Mouse (Mus musculus) embryonic facial prominence, embryonic 11.5 days (tissue): Measurements from ENCODE around the gene Fam136a. TPM values are rescaled to one million over a fixed set of nuclear protein-coding genes. Genes with fewer than 3 reads are reported as not detected.

ENCODE experiments used
- ATAC-seq: fragments of 200-750 bp; cut with Nextera tagmentation; replicated peaks from 2 replicates; pipeline ENCODE4 v1.8.0; 2017; ENCODE audit warnings: low read depth; ENCODE audit not compliant: insufficient number of reproducible peaks, low FRiP score, low TSS enrichment
- DNase-seq: peaks from one replicate; pipeline ENCODE4 v3.0.0-alpha.2; 2015; ENCODE audit warnings: low spot score
- H3K27ac ChIP-seq: fragments of 300-500 bp; sonication (generic); replicated peaks from 2 replicates; pipeline ENCODE4 v1.5.1; 2014; ENCODE audit warnings: mild to moderate bottlenecking, low read depth, low read length, control low read depth
- H3K27me3 ChIP-seq: fragments of 300-500 bp; sonication (generic); 2 replicates; pipeline ENCODE4 v1.6.1; 2014; ENCODE audit warnings: mild to moderate bottlenecking, low read length, moderate library complexity, mixed read lengths; ENCODE audit not compliant: control insufficient read depth, insufficient read depth
- H3K36me3 ChIP-seq: fragments of 300-500 bp; sonication (generic); replicated peaks from 2 replicates; pipeline ENCODE4 v1.6.1; 2014; ENCODE audit warnings: low read depth, mild to moderate bottlenecking, low read length, moderate library complexity, mixed read lengths; ENCODE audit not compliant: control insufficient read depth, insufficient read depth
- H3K4me1 ChIP-seq: fragments of 300-500 bp; sonication (generic); 2 replicates; pipeline ENCODE4 v1.6.1; 2014; ENCODE audit warnings: low read length, mixed read lengths; ENCODE audit not compliant: control insufficient read depth, insufficient read depth
- H3K4me2 ChIP-seq: fragments of 300-500 bp; sonication (generic); 2 replicates; pipeline ENCODE4 v1.6.1; 2014; ENCODE audit warnings: low read depth, mild to moderate bottlenecking, control low read depth, low read length, moderate library complexity
- H3K4me3 ChIP-seq: fragments of 300-500 bp; sonication (generic); 2 replicates; pipeline ENCODE4 v1.5.1; 2014; ENCODE audit warnings: low read depth, low read length, control low read depth
- H3K9ac ChIP-seq: fragments of 300-500 bp; sonication (generic); replicated peaks from 2 replicates; pipeline ENCODE4 v1.6.1; 2014; ENCODE audit warnings: mild to moderate bottlenecking, control low read depth, low read length
- H3K9me3 ChIP-seq: fragments of 300-500 bp; sonication (generic); replicated peaks from 2 replicates; pipeline ENCODE4 v1.6.1; 2016; ENCODE audit warnings: mild to moderate bottlenecking, low read length, inconsistent platforms, mixed read lengths; ENCODE audit not compliant: control insufficient read depth
- WGBS: fragments of 180-500 bp; shearing (Covaris S2); extraction: QIAGEN DNeasy Blood & Tissue Kit; methylation state at CpG from one replicate; pipeline ENCODE4 v1.1.7; 2014; 5-methylcytosine and 5-hydroxymethylcytosine counted together
- polyA plus RNA-seq: library from polyadenylated mRNA; unstranded; fragments of >200 nt; fragmentation: Nextera tagmentation; extraction: Ambion mirVana; gene quantifications from 2 replicates; pipeline ENCODE4 v1.2.1, GENCODE M21; 2014

Gene Fam136a
- polyA plus RNA-seq, 1 experiment from 2014 or later = 172 TPM

DNA sequence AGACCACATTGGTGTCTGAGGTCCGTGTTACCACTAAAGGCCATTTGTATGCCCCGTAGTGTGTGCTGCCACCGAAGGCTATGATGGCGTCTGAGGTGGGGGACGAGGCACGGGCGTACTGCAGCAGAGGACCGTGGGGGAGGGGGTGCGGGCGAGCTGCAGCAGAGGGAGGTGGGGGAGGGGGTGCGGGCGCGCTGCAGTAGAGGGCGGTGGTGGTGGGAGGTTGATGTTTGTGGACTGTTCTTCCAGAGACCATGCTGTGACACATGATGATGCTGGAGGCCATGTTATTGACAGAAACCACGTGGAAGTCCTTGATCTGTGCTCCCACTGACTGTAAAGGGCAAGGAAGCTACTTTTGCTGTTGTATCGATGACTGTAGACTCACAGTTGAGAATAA is 17.9 kb downstream of the Fam136a start:
- no peaks in the 10 kb centered on the region for H3K4me1 ChIP-seq
- ATAC-seq = no peak

DNA sequence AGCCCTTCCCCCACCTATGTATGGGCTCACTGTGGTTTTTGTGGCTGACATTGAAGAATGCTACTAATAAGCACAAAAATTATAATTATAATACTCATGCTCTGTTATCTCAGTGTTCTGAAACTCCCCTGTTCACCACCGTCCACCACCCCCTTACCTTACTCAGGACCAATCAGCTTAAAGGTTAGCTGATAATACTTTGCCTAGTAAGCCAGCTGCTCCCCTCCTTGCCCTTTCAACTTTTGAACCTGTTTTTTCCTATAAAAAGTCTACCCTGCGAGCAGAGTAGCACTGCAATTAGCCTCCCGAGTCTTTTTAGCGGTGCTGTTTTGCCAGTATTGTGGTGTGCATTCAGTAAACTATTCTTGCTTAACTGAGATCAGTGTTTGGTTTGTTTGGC is 19.2 kb downstream of the Fam136a start:
- no peak for ATAC-seq
- WGBS = 70% methylated on average over 4 of the region's 4 CpGs
- no peak overlapping the region for H3K4me3 ChIP-seq
- no peak for DNase-seq
- no peaks in the 10 kb centered on the region for H3K4me1 ChIP-seq
- H3K4me2 ChIP-seq = no peak overlapping the region
- no peak overlapping the region for H3K27ac ChIP-seq
- peaks cover 12% of the 10 kb centered on the region for H3K36me3 ChIP-seq
- H3K9me3 ChIP-seq = no peaks in the 10 kb centered on the region
- no peaks in the 10 kb centered on the region for H3K27me3 ChIP-seq
- no peak overlapping the region for H3K9ac ChIP-seq

More for the DNA sequence above, 17.9 kb downstream of the Fam136a start:
- H3K4me3 ChIP-seq = no peak overlapping the region
- no peak overlapping the region for H3K9ac ChIP-seq
- DNase-seq = no peak
- no peak overlapping the region for H3K27ac ChIP-seq
- peaks cover 6% of the 10 kb centered on the region for H3K36me3 ChIP-seq
- H3K9me3 ChIP-seq = no peaks in the 10 kb centered on the region
- no peak overlapping the region for H3K4me2 ChIP-seq
- 46% methylated on average over 16 of the region's 16 CpGs for WGBS
- no peaks in the 10 kb centered on the region for H3K27me3 ChIP-seq

DNA sequence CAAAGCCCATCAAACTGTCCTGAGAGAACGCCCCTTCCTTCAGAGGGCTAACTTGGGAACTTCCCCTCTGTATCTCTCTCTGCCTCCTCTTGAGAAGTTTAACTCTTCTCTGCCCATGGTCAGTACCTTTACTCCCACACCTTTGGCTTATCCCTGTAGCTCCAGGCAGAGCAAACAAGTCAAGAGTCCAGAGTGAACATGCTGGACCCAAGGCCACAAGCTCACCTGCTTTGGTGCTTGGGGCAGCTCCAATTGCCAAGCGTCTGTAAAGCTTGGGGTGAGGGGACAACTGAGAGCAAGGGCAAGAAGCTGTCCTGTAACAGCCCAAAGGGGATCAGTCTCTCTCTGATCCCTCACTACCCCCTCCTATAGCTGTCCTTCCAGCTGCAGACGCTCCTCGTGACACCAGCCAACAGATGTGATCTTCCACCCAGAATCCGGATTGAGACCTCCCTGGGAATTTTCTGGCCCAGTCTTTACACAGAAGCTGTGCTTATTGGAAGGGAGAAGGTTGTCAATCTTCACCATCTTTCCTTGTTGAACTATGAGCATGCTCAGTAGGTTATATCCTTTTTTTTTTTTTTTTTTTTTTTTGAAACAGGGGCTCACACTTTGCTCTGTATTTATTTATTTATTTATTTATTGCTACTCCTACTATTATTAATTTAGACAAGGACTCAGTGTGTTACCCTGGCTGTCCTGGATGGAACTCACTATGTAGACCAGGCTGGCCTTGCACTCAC is 20.1 kb downstream of the Fam136a start:
- ATAC-seq (no peak), DNase-seq (no peak)
- Histone ChIP-seq H3K27me3 (no peaks in the 10 kb centered on the region), H3K4me3 (no peak overlapping the region), H3K36me3 (peaks cover 10% of the 10 kb centered on the region), H3K9ac (no peak overlapping the region), H3K9me3 (no peaks in the 10 kb centered on the region), H3K4me1 (no peaks in the 10 kb centered on the region), H3K4me2 (no peak overlapping the region), H3K27ac (no peak overlapping the region)
- WGBS = 77% methylated on average over 5 of the region's 5 CpGs

DNA sequence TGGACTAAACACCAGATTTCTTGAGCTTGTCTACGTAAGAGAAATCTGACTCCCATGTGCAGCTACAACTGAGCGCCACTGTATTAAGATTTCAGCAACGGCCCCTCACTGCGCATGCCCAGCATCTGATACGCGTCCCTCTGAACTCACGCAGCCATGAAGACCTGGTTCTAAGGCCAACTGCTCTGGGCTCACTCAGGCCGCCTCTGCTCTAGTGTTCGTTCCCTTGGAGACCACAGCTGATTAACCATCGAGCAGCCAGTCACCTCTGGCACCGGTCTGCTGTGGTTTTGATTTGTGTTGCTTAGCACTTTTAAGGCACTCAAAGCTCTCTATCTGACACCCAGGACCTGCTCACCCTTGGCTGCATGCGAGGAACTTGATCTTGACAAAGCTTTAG is 21.9 kb downstream of the Fam136a start:
- no peak overlapping the region for H3K27ac ChIP-seq
- no peak overlapping the region for H3K4me2 ChIP-seq
- H3K9ac ChIP-seq = no peak overlapping the region
- H3K4me1 ChIP-seq = no peaks in the 10 kb centered on the region
- H3K4me3 ChIP-seq = no peak overlapping the region
- H3K9me3 ChIP-seq = no peaks in the 10 kb centered on the region
- WGBS = 91% methylated on average over 12 of the region's 12 CpGs
- ATAC-seq (no peak), DNase-seq (no peak)
- peaks cover 19% of the 10 kb centered on the region for H3K36me3 ChIP-seq
- H3K27me3 ChIP-seq = no peaks in the 10 kb centered on the region

DNA sequence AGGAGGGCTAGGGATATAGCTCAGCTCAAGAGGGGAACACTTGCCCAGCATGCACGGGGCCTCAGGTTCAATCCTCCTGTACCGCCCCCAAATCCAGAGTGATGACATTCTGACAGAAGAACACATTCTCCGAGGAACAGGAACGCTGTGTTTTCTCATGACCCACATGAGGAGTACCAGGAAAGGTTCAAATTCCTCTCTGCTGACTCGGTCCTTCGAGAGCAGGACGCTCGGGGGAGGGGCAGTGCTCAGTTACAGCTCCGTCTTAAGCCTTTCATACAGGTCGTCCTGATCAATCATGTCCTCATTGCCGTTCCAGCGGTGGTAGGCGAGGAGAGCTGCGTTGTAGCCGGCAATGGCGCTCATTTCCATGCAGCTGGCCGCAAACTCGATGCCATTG is 23.0 kb downstream of the Fam136a start:
- Histone ChIP-seq H3K4me3 (no peak overlapping the region), H3K9me3 (no peaks in the 10 kb centered on the region), H3K4me2 (no peak overlapping the region), H3K36me3 (peaks cover 19% of the 10 kb centered on the region), H3K9ac (no peak overlapping the region), H3K27ac (no peak overlapping the region), H3K4me1 (no peaks in the 10 kb centered on the region), H3K27me3 (no peaks in the 10 kb centered on the region)
- DNase-seq = no peak
- no peak for ATAC-seq
- 79% methylated on average over 18 of the region's 18 CpGs for WGBS

DNA sequence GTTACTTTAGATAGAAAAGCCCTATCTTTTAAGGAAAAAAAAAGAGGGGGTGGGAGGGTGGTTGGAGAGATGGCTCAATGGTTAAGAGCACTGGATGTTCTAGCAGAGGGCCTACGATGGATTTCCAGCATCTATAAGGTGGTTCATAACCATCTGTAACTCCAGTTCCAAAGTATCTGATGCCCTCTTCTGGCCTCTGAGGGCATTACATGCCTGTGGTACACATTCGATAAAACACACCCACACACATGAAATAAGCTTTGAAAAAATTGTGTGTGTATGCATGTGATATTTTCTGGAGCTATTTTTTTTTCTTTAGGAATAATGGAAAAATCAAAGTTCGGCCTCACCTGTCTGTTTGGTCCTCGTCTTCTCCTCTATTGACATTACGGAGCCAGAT is 25.9 kb downstream of the Fam136a start:
- H3K4me3 ChIP-seq = no peak overlapping the region
- H3K9ac ChIP-seq = no peak overlapping the region
- H3K27ac ChIP-seq = no peak overlapping the region
- H3K27me3 ChIP-seq = no peaks in the 10 kb centered on the region
- DNase-seq (no peak), ATAC-seq (no peak)
- peaks cover 19% of the 10 kb centered on the region for H3K36me3 ChIP-seq
- 95% methylated on average over 5 of the region's 5 CpGs for WGBS
- H3K9me3 ChIP-seq = no peaks in the 10 kb centered on the region
- no peak overlapping the region for H3K4me2 ChIP-seq
- no peaks in the 10 kb centered on the region for H3K4me1 ChIP-seq

DNA sequence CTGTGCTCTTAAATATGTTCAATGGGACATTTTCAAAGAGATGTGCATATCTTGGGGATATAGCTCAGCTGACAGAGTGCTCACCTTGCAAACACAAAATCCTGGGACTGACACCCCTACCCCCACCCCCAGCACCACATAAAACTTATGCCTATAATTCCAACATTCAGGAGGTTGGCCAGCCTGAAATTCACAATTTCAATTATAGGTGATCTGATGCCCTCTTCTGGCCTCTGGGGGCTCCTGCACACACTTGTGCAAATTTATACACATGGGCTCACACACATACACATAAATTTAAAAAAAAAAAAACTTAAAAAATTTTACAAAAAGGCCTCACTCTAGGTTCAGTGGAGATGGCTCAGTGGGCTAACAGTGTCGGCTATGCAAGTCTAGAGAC is 27.7 kb downstream of the Fam136a start:
- DNase-seq (no peak), ATAC-seq (no peak)
- Histone ChIP-seq H3K4me3 (no peak overlapping the region), H3K9ac (no peak overlapping the region), H3K9me3 (no peaks in the 10 kb centered on the region), H3K36me3 (peaks cover 17% of the 10 kb centered on the region), H3K27me3 (no peaks in the 10 kb centered on the region), H3K4me1 (no peaks in the 10 kb centered on the region), H3K27ac (no peak overlapping the region), H3K4me2 (no peak overlapping the region)
- 79% methylated on average over 1 of the region's 1 CpGs for WGBS

DNA sequence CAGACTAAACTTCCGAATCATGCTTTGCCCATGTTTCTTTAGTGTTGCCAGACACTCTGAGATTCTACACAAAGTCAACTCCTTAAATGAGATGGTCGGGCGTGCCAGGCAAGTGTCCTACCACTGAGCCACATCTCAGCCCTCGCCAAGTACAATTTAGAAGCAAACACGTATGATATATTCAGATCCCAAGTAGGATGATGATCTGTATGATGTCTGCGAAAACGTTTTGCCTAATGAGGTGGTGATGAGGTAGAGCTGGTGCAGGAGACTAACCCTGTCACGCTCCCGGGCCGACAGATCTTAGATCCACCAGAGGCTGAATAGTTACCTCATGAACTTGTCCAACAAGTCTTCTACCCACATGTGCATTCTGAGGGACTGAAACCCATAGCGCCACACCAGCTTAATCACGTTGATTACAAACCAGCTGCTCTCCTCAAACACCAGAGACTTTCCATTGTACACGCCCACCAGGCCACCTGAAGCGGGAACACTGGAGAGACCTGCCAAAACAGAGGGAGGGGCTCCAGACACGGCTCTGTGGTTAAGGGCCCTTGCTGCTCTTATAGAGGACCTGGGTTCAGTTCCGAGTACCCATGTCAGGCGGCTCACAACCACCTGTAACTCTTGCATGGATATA is 28.8 kb downstream of the Fam136a start:
- Histone ChIP-seq H3K4me2 (no peak overlapping the region), H3K9ac (no peak overlapping the region), H3K36me3 (peaks cover 8% of the 10 kb centered on the region), H3K4me3 (no peak overlapping the region), H3K27me3 (no peaks in the 10 kb centered on the region), H3K4me1 (no peaks in the 10 kb centered on the region), H3K27ac (no peak overlapping the region), H3K9me3 (no peaks in the 10 kb centered on the region)
- 90% methylated on average over 17 of the region's 17 CpGs for WGBS
- DNase-seq (no peak), ATAC-seq (no peak)
